23 mouse cellular contexts compared by ENCODE assay signal in genomic region chr16:30922548-30922947, GRCm38 (mm10).
DNase-seq lines count a peak whose midpoint lies in the region; TF ChIP-seq lines count a peak whose summit lies in the region.
"Had no signal": no experiment of that assay in that cellular context is flagged by ENCODE, and none has a peak within 500 bp of the region (broad histone marks: within the 10 kb centered on the region; RNA-seq: fewer than 3 reads in every experiment).

No protein-coding gene starts in this region.

- no peak for TF ChIP-seq RAD21 in MEL (IDR thresholded peaks at IDR 0.05; ENCODE audit: low read depth, low read length)

- TF ChIP-seq POLR2A in MEL (IDR thresholded peaks at IDR 0.05; ENCODE audit: control insufficient read depth in 1 of 2, insufficient read depth in 1 of 2, low read depth in 1 of 2, low read length in 2 of 2, poor library complexity in 1 of 2): no peak
- no peak for TF ChIP-seq POLR2A in embryonic fibroblast, embryonic 13.5 days (IDR thresholded peaks at IDR 0.05; ENCODE audit: low read depth, low read length)

- no peaks in the 10 kb centered on the region for H3K9me3 ChIP-seq in MEL (replicated peaks; ENCODE audit: insufficient read depth, low read length)
- H3K9me3 ChIP-seq: hindbrain, embryonic 13.5 days; neural tube, embryonic 15.5 days had no signal

- H3K4me1 ChIP-seq in MEL (ENCODE audit: control insufficient read depth in 1 of 2, insufficient read depth in 2 of 2, low read length in 2 of 2): no peaks in the 10 kb centered on the region; a peak in 1 of 4 replicates
- peaks cover 2% of the 10 kb centered on the region; the same call in 1 of the 2 replicates for H3K4me1 ChIP-seq in embryonic fibroblast, embryonic 13.5 days (ENCODE audit: control insufficient read depth, insufficient read depth, low read length)
- H3K4me1 ChIP-seq: embryonic facial prominence, embryonic 12.5 days; hindbrain, embryonic 13.5 days; limb, embryonic 13.5 days; midbrain, embryonic 12.5 days; neural tube, embryonic 15.5 days had no signal

- DNase-seq in left cerebral cortex, postnatal 4 days: peak; percentile 42
- DNase-seq in left cerebral cortex, adult 9 months (ENCODE audit: low spot score in 2 of 2): no peak
- peak; percentile 16 for DNase-seq in MEL (ENCODE audit: low read depth, low spot score)
- DNase-seq in retina, postnatal 1 day: peak; percentile 56
- DNase-seq in yolk sac, embryonic 10.5 days (ENCODE audit: low spot score): no peak
- DNase-seq in left cerebral cortex, postnatal 25 days (ENCODE audit: low spot score in 2 of 2): no peak
- DNase-seq in left cerebral cortex, postnatal 10 days (ENCODE audit: extremely low spot score in 1 of 2, low spot score in 2 of 2): no peak
- DNase-seq: adrenal gland, postnatal 36 days; cerebellum, adult 11-12 months; forebrain, postnatal 0 days; gastrocnemius, adult 2 months; thymus, adult 2 months had no signal

- H3K9ac ChIP-seq in MEL (ENCODE audit: control insufficient read depth, low read depth, low read length, poor library complexity, severe bottlenecking): no peak overlapping the region
- H3K9ac ChIP-seq: embryonic facial prominence, embryonic 12.5 days; forebrain, postnatal 0 days; hindbrain, embryonic 13.5 days; kidney, embryonic 15.5 days; limb, embryonic 13.5 days; liver, embryonic 14.5 days; midbrain, embryonic 12.5 days; neural tube, embryonic 15.5 days had no signal

- H3K27me3 ChIP-seq in MEL (ENCODE audit: control insufficient read depth in 1 of 2, insufficient read depth in 2 of 2, low read length in 2 of 2): 0 out of 4 replicates have a peak, but pooled peaks cover 0 to 1% of the 10 kb centered on the region in 2 experiments
- H3K27me3 ChIP-seq: embryonic facial prominence, embryonic 12.5 days; hindbrain, embryonic 13.5 days; kidney, embryonic 15.5 days; midbrain, embryonic 12.5 days; neural tube, embryonic 15.5 days; Patski had no signal

- no peak for TF ChIP-seq EP300 in MEL (IDR thresholded peaks at IDR 0.05; ENCODE audit: low read depth in 1 of 2, low read length in 2 of 2)

- intact Hi-C loops in left cerebral cortex, postnatal 4 days (cut with DNase I): no loop called here
- intact Hi-C loops in left cerebral cortex, postnatal 25 days (cut with DNase I): no loop called here
- intact Hi-C loops in left cerebral cortex, postnatal 10 days (cut with DNase I): no loop called here

- no peaks in the 10 kb centered on the region for H3K79me2 ChIP-seq in MEL (ENCODE audit: control insufficient read depth, insufficient read depth, low read length, poor library complexity)

- no peak overlapping the region for H3K4me3 ChIP-seq in MEL (ENCODE audit: control insufficient read depth in 1 of 2, insufficient read depth in 1 of 2, low read depth in 2 of 2, low read length in 2 of 2)
- no peak overlapping the region for H3K4me3 ChIP-seq in embryonic fibroblast, embryonic 13.5 days (ENCODE audit: insufficient read depth, low read length)
- H3K4me3 ChIP-seq: embryonic facial prominence, embryonic 12.5 days; gastrocnemius, adult 2 months; heart, adult 2 months; hindbrain, embryonic 13.5 days; kidney, embryonic 15.5 days; limb, embryonic 13.5 days; midbrain, embryonic 12.5 days; myocyte; neural tube, embryonic 15.5 days had no signal

- no peaks in the 10 kb centered on the region for H3K36me3 ChIP-seq in MEL (ENCODE audit: control insufficient read depth in 1 of 2, insufficient read depth in 2 of 2, low read length in 2 of 2)
- H3K36me3 ChIP-seq: embryonic facial prominence, embryonic 12.5 days; hindbrain, embryonic 13.5 days; kidney, embryonic 15.5 days; limb, embryonic 13.5 days; midbrain, embryonic 12.5 days; neural tube, embryonic 15.5 days had no signal

- no peak for TF ChIP-seq CTCF in MEL (IDR thresholded peaks at IDR 0.05 in 2 of 3, conservative IDR thresholded peaks at IDR 0.05 in 1 of 3; ENCODE audit: control insufficient read depth in 1 of 3, insufficient read depth in 1 of 3, low read depth in 2 of 3, low read length in 3 of 3, poor library complexity in 1 of 3, severe bottlenecking in 1 of 3)
- no peak for TF ChIP-seq CTCF in embryonic fibroblast, embryonic 13.5 days (IDR thresholded peaks at IDR 0.05; ENCODE audit: borderline replicate concordance, insufficient read depth, low read length)

- no peak overlapping the region for H3K27ac ChIP-seq in MEL (ENCODE audit: control insufficient read depth, low read depth, low read length)
- peak overlapping the region; percentile 20; the same call in 1 of the 2 replicates for H3K27ac ChIP-seq in embryonic fibroblast, embryonic 13.5 days (ENCODE audit: insufficient read depth, low read length)
- H3K27ac ChIP-seq: embryonic facial prominence, embryonic 12.5 days; gastrocnemius, adult 2 months; heart, adult 2 months; hindbrain, embryonic 13.5 days; kidney, embryonic 15.5 days; limb, embryonic 13.5 days; liver, embryonic 14.5 days; midbrain, embryonic 12.5 days; neural tube, embryonic 15.5 days had no signal

TF ChIP-seq in MEL, 35 proteins besides CTCF, POLR2A, EP300 and RAD21:
- TF ChIP-seq BHLHE40 (IDR thresholded peaks at IDR 0.05; ENCODE audit: borderline replicate concordance, low read depth, low read length) (no peak), USF2 (IDR thresholded peaks at IDR 0.05; ENCODE audit: borderline replicate concordance in 1 of 2, insufficient read depth in 1 of 2, low read depth in 1 of 2, low read length in 2 of 2) (no peak), SMC3 (IDR thresholded peaks at IDR 0.05; ENCODE audit: low read depth, low read length) (no peak), MXI1 (IDR thresholded peaks at IDR 0.05; ENCODE audit: low read depth, low read length) (no peak), MAFK (IDR thresholded peaks at IDR 0.05; ENCODE audit: borderline replicate concordance, low read depth, low read length) (0 out of 2 replicates have a peak, but pooled peaks have one; percentile 18)

Comparison
In these comparisons a context has a peak if more than half of its experiments do, and no peak if none do; other contexts are left out.
1. DNase-seq: peak in left cerebral cortex, postnatal 4 days (single experiment), MEL (single experiment) and retina, postnatal 1 day (single experiment); none in left cerebral cortex, adult 9 months (0 of 2), yolk sac, embryonic 10.5 days (single experiment), left cerebral cortex, postnatal 25 days (0 of 2) and left cerebral cortex, postnatal 10 days (0 of 2).